In the genomic region with DNA sequence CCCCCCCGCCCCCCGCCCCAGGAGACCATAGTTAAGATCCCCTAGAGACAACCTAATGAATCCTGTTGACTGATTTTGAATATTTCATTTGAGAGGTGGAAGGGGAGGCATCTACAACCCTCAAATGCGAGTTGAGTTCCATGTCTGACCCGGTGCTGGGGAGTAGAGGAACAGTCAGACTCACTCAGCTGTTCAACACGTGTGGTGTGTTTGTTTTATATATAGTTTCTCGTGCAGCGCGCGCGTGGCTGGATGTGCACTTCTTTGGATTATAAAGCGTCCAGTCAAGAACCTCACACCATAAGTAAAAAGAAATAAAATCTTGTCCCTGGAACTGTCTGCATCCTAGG, we compare ENCODE assay signal across 8 mouse cellular contexts. TPM values are rescaled to one million over a fixed set of nuclear protein-coding genes. Genes with fewer than 3 reads are reported as not detected.
DNase-seq lines count a peak whose midpoint lies in the region; ATAC-seq lines count a peak whose summit lies in the region.

No protein-coding gene starts in this region.

- H3K9ac ChIP-seq in kidney, embryonic 15.5 days = peak overlapping the region; percentile 70
- H3K9ac ChIP-seq in forebrain, embryonic 15.5 days (replicated peaks) = peak overlapping the region; percentile 67
- H3K9ac ChIP-seq in liver, embryonic 16.5 days (ENCODE audit: low read depth, low read length) = peak overlapping the region; percentile 78

- no peak for ATAC-seq in kidney, embryonic 15.5 days (replicated peaks; ENCODE audit: low FRiP score)
- ATAC-seq in forebrain, embryonic 15.5 days (replicated peaks) = no peak
- ATAC-seq in liver, embryonic 16.5 days (ENCODE audit: low read depth) = no peak

- no peak for DNase-seq in kidney, adult 11 months
- peak; percentile 43 for DNase-seq in T-cell, adult 2 months (ENCODE audit: low spot score)
- no peak for DNase-seq in right cerebral cortex, postnatal 4 days
- no peak for DNase-seq in retina, embryonic 14.5 days (ENCODE audit: low spot score)
- no peak for DNase-seq in adrenal gland, adult (ENCODE audit: inconsistent age in 2 of 2, low spot score in 1 of 2)

- peaks cover 44% of the 10 kb centered on the region for H3K27me3 ChIP-seq in kidney, embryonic 15.5 days
- H3K27me3 ChIP-seq in forebrain, embryonic 15.5 days = peaks cover 16% of the 10 kb centered on the region; the same call in 1 of the 2 replicates
- H3K27me3 ChIP-seq in liver, embryonic 16.5 days (ENCODE audit: control insufficient read depth, insufficient read depth, low read depth, low read length) = peaks cover 49% of the 10 kb centered on the region

- 1% methylated on average over 11 of the region's 11 CpGs for WGBS in kidney, embryonic 15.5 days
- under 1% methylated on average over 11 of the region's 11 CpGs for WGBS in forebrain, embryonic 15.5 days
- 0% methylated on average over 11 of the region's 11 CpGs for WGBS in liver, embryonic 16.5 days (ENCODE audit: insufficient replicate concordance)

- H3K36me3 ChIP-seq in kidney, embryonic 15.5 days = no peaks in the 10 kb centered on the region
- no peaks in the 10 kb centered on the region for H3K36me3 ChIP-seq in forebrain, embryonic 15.5 days
- no peaks in the 10 kb centered on the region for H3K36me3 ChIP-seq in liver, embryonic 16.5 days (ENCODE audit: control insufficient read depth, insufficient read depth)

- H3K27ac ChIP-seq in kidney, embryonic 15.5 days = peak overlapping the region; percentile 59
- peak overlapping the region; percentile 92 for H3K27ac ChIP-seq in forebrain, embryonic 15.5 days (replicated peaks)
- H3K27ac ChIP-seq in liver, embryonic 16.5 days (ENCODE audit: low read length) = peak overlapping the region; percentile 10; the same call in 1 of the 2 replicates

- H3K4me2 ChIP-seq in kidney, embryonic 15.5 days = peak overlapping the region; percentile 100
- peak overlapping the region; percentile 98 for H3K4me2 ChIP-seq in forebrain, embryonic 15.5 days (replicated peaks)
- H3K4me2 ChIP-seq in liver, embryonic 16.5 days (ENCODE audit: low read depth, low read length) = peak overlapping the region; percentile 96

- no peaks in the 10 kb centered on the region for H3K9me3 ChIP-seq in kidney, embryonic 15.5 days (replicated peaks)
- H3K9me3 ChIP-seq in forebrain, embryonic 15.5 days = no peaks in the 10 kb centered on the region
- H3K9me3 ChIP-seq in liver, embryonic 16.5 days (replicated peaks; ENCODE audit: control insufficient read depth, low read length) = no peaks in the 10 kb centered on the region

- peak overlapping the region; percentile 68 for H3K4me3 ChIP-seq in kidney, embryonic 15.5 days (replicated peaks)
- peak overlapping the region; percentile 86 for H3K4me3 ChIP-seq in forebrain, embryonic 15.5 days
- peak overlapping the region; percentile 77 for H3K4me3 ChIP-seq in liver, embryonic 16.5 days (ENCODE audit: low read depth, low read length)

- peaks cover 53% of the 10 kb centered on the region for H3K4me1 ChIP-seq in kidney, embryonic 15.5 days
- peaks cover 55% of the 10 kb centered on the region for H3K4me1 ChIP-seq in forebrain, embryonic 15.5 days
- peaks cover 20% of the 10 kb centered on the region for H3K4me1 ChIP-seq in liver, embryonic 16.5 days (ENCODE audit: control insufficient read depth, low read depth, low read length)

RNA-seq across cellular contexts. Expression of a gene that starts 0.8 kb away (rescaled TPM):
- 0.12 and 0.13 TPM in 2 replicates for polyA plus RNA-seq in kidney, embryonic 15.5 days (2015; fragmentation: Nextera tagmentation; extraction: Ambion mirVana)
- 7.2 and 8.2 TPM in 2 replicates for polyA plus RNA-seq in forebrain, embryonic 15.5 days (2015; fragmentation: Nextera tagmentation; extraction: Ambion mirVana)
- not detected in 2 replicates for polyA plus RNA-seq in liver, embryonic 16.5 days (2015; fragmentation: Nextera tagmentation; extraction: Ambion mirVana)

Comparison
In these comparisons a context has a peak if more than half of its experiments do, and no peak if none do; other contexts are left out.
1. H3K27ac ChIP-seq: peak in every context shown above with its lines; median percentile 92 in forebrain, embryonic 15.5 days; 59 in kidney, embryonic 15.5 days; 10 in liver, embryonic 16.5 days.